Mouse (Mus musculus): ENCODE measurements at regions not wholly inside any gene's neighbourhood (a gene's known extent, or its start where the extent isn't known, plus 50 kb on each side); places are given as distances from the start of the nearest gene placed in this dataset.

- DNase-seq: peak; percentile 10
Observed at GRCm38 (mm10) chr1:31337087-31337486, 114.4 kb downstream of the Pih1d3 start.

- DNase-seq: no peak
Observed at GRCm38 (mm10) chr1:31363971-31364370, 141.3 kb downstream of the Pih1d3 start.

- no peak for DNase-seq
Observed at GRCm38 (mm10) chr1:31377324-31377723, 154.7 kb downstream of the Pih1d3 start.

GRCm38 (mm10) chr1:31379032-31379431 lies 156.4 kb downstream of the Pih1d3 start:
- DNase-seq: peak; percentile 1

- DNase-seq: no peak
Observed at GRCm38 (mm10) chr1:31380312-31380711, 157.7 kb downstream of the Pih1d3 start.

GRCm38 (mm10) chr1:31382192-31382591 lies 159.6 kb downstream of the Pih1d3 start:
- no peak for DNase-seq

Measured in embryo, embryonic 11 days (tissue).